Mouse (Mus musculus) bone marrow macrophage, adult 2 months (primary cell): ENCODE data around the gene Gm45713. TPM values are rescaled to one million over a fixed set of nuclear protein-coding genes. Genes with fewer than 3 reads are reported as not detected.

Source experiments
- H3K27ac ChIP-seq: 2 replicates; pipeline ENCODE4 v1.5.1; 2012; ENCODE audit warnings: low read depth, low read length; ENCODE audit not compliant: insufficient read depth
- H3K4me1 ChIP-seq: 2 replicates; pipeline ENCODE4 v1.6.1; 2012; ENCODE audit warnings: low read length; ENCODE audit not compliant: control insufficient read depth, insufficient read depth
- H3K4me3 ChIP-seq: 2 replicates; pipeline ENCODE4 v1.5.1; 2012; ENCODE audit warnings: mild to moderate bottlenecking, low read length, moderate library complexity; ENCODE audit not compliant: insufficient read depth
- CTCF ChIP-seq: IDR thresholded peaks from 2 replicates; pipeline ENCODE4 v1.5.1; 2012; ENCODE audit warnings: low read depth, mild to moderate bottlenecking, low read length, moderate library complexity
- POLR2A ChIP-seq: IDR thresholded peaks from 2 replicates; pipeline ENCODE4 v1.6.1; 2012; ENCODE audit warnings: mild to moderate bottlenecking, low read depth, low read length, borderline replicate concordance
- polyA plus RNA-seq: library from polyadenylated mRNA; stranded (reverse); fragments of >200 nt; gene quantifications from 2 replicates; pipeline ENCODE4 v1.2.4, GENCODE M21; 2012; ENCODE audit not compliant: missing spikeins, insufficient read depth, insufficient read length

Gene Gm45713
- polyA plus RNA-seq, 1 experiment: not detected

- Histone ChIP-seq H3K27ac (no peak overlapping the region), H3K4me3 (no peak overlapping the region), H3K4me1 (peaks cover 15% of the 10 kb centered on the region)
- TF ChIP-seq CTCF (no peak), POLR2A (no peak)
These were observed 11.2 kb upstream of the Gm45713 start for GRCm38 (mm10) chr7:45147267-45147666.

GRCm38 (mm10) chr7:45145460-45145859 is 9.4 kb upstream of the Gm45713 start:
- Histone ChIP-seq H3K4me1 (peaks cover 13% of the 10 kb centered on the region), H3K4me3 (no peak overlapping the region), H3K27ac (no peak overlapping the region)
- TF ChIP-seq POLR2A: no peak
- TF ChIP-seq CTCF: no peak

GRCm38 (mm10) chr7:45144368-45145174 is 8.5 kb upstream of the Gm45713 start:
- peaks cover 8% of the 10 kb centered on the region for H3K4me1 ChIP-seq
- TF ChIP-seq CTCF: no peak
- no peak for TF ChIP-seq POLR2A

DNA sequence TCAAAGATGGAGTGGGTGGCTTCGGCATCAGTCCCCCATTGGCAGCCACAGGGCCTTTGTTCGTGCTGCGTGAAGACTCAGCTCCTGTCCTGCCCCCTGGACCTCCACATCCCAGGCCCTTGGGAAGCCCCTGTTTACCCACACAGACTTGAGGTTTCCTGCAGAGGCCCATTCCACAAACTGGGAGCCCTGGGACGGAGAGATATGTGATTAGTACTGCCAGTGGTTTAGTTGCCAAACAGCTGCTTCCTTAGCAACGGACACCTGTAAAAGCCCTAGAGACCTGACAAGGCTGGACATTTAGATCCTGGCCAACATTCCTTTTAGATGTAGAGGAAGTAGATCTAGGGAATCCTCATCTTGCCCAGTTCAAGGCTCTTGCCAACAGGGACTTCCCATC is 5.9 kb upstream of the Gm45713 start:
- no peak overlapping the region for H3K27ac ChIP-seq
- H3K4me3 ChIP-seq: no peak overlapping the region
- TF ChIP-seq CTCF: no peak
- TF ChIP-seq POLR2A: no peak
- H3K4me1 ChIP-seq: peaks cover 8% of the 10 kb centered on the region

More at GRCm38 (mm10) chr7:45144368-45145174, 8.5 kb upstream of the Gm45713 start:
- Histone ChIP-seq H3K4me3 (no peak overlapping the region), H3K27ac (no peak overlapping the region)

DNA sequence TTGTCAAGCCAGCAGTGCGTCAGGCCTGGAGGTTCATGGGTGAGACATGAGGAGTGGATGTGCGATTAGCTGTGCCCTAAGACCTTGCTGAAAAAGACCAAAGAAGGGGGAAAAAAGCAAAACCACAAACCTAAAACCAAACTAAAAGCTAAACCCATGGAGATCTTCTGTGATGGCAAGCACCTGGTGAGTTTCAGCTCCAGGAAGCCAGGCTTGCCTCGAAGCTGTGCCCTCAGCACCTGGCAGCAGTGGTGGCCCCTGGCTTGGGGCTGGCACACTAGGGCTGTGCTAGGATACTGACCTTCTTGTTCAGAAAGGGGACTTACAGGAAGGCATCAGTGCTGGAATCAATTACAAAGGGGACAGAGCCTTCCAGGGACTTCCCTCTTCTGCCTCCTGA is 5.3 kb upstream of the Gm45713 start:
- TF ChIP-seq POLR2A: no peak
- no peak for TF ChIP-seq CTCF
- H3K27ac ChIP-seq: no peak overlapping the region
- H3K4me1 ChIP-seq: peaks cover 8% of the 10 kb centered on the region
- H3K4me3 ChIP-seq: no peak overlapping the region

- no peak overlapping the region for H3K4me3 ChIP-seq
- H3K4me1 ChIP-seq: peaks cover 8% of the 10 kb centered on the region
- no peak overlapping the region for H3K27ac ChIP-seq
- TF ChIP-seq CTCF (no peak), POLR2A (no peak)
These were observed 4.1 kb upstream of the Gm45713 start for GRCm38 (mm10) chr7:45139904-45140723.

GRCm38 (mm10) chr7:45138403-45138802 is 2.4 kb upstream of the Gm45713 start:
- Histone ChIP-seq H3K27ac (no peak overlapping the region), H3K4me1 (peaks cover 8% of the 10 kb centered on the region), H3K4me3 (no peak overlapping the region)
- TF ChIP-seq CTCF: no peak
- no peak for TF ChIP-seq POLR2A

DNA sequence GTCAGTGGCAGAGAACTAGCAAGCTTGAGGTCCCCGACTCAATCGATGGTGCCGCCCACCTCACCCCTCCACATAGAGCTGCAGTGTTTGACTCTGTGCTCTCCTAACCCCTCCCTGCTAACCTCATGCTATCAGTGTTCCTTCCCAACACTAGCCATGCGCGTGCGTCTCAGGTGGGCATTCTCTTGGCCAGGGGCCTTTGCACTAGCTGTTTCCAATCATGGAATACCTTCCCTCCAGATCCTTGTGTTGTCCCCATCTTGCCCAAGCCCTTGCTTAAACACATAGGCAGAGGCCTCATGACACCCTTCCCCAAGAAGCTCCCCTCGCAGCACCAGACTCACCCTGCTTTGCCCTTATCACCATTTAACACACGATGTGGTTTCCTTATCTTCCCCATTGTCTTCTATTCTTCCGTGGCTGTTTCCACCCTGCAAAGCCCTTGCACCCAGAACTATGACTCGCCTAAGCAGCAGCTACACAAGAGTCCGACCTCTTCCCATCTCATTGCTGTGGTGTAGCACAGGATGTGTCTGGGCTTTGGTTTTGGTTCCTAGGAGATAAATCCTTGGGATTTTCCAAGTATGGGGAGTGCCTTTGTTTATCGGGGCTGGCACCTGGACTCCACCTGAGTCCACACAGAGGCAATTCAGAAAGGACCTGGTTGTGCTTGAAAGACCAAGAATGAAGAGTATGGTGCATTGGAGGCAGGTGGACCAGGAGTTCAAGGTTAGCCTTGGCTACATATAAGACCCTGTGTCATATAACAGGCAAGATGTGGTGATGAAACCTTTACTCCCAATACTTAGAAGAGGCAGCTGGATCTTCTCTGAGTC is 1.4 kb upstream of the Gm45713 start:
- Histone ChIP-seq H3K27ac (no peak overlapping the region), H3K4me3 (no peak overlapping the region), H3K4me1 (peaks cover 8% of the 10 kb centered on the region)
- TF ChIP-seq CTCF (no peak), POLR2A (no peak)

DNA sequence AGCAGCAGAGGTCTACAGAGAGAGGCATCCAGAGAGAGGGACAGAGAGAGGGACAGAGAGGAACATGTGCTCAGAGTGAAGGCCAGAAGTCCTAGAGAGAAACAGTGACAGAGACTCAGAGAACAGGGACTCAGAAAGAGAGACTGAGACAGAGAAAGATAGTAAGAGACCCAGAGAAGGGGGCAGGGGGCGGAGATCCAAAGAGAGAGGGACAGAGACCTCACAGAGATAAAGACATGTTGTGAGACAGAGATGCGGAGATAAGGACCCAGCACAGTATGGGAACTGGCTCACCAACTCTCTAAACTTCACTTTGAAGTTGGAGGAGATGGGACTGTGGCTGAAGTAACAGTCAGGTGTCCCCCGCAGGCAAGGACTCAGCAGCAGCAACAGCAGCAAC is 661 bp downstream of the Gm45713 start:
- no peak overlapping the region for H3K27ac ChIP-seq
- no peaks in the 10 kb centered on the region; the same call in none of the 2 replicates for H3K4me1 ChIP-seq
- peak overlapping the region; percentile 65; the same call in 1 of the 2 replicates for H3K4me3 ChIP-seq
- TF ChIP-seq CTCF (no peak), POLR2A (no peak)
